Mouse (Mus musculus) spleen, adult 2 months (tissue): ENCODE results near the gene Rrn3.

Experiments used
- CTCF ChIP-seq: fragments of 200-500 bp; IDR thresholded peaks from 2 replicates; pipeline ENCODE4 v1.5.1; 2011; ENCODE audit warnings: mild to moderate bottlenecking, inconsistent platforms; ENCODE audit not compliant: insufficient read depth, insufficient read length, insufficient replicate concordance; ENCODE audit errors: extremely low read depth
- POLR2A ChIP-seq: fragments of 200-500 bp; IDR thresholded peaks from 2 replicates; pipeline ENCODE4 v1.6.1; 2011; ENCODE audit warnings: low read depth, low read length, inconsistent platforms

DNA sequence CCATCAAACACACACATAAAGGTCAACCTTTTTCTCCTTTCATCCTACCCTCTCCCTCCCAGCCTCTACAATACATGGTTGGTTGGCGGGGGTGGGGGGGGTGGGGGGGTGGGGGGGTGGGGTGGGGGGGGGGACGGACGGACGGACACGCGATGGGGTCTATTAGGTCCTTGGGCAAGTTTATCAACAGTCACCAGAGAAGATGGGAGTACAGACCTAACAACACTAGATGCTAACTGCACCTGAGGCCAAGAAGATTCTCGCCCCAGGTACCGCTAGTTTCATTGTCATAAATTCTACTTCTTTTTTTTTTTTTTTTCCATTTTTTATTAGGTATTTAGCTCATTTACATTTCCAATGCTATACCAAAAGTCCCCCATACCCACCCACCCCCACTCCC, 26.5 kb upstream of the Rrn3 start:
- TF ChIP-seq CTCF, result no peak
- no peak for TF ChIP-seq POLR2A
